Mouse (Mus musculus): ENCODE data around the gene Zbtb14.

Gene Zbtb14

GRCm38 (mm10) chr17:69382511-69383100 lies at the start of gene Zbtb14:
Zbtb14 (plus strand) TSS chr17:69383050.
- in situ Hi-C loops (cut with MboI; ENCODE audit: unreplicated experiment in 2 of 2), result loop anchor here (5.0 kb wide), 1 partner anchor 35 kb away; no protein-coding TSS in a partner anchor

- in situ Hi-C loops (cut with MboI; ENCODE audit: unreplicated experiment in 2 of 2), result no loop called here
Observed at GRCm38 (mm10) chr17:69346056-69346455, 36.8 kb upstream of the Zbtb14 start.

DNA sequence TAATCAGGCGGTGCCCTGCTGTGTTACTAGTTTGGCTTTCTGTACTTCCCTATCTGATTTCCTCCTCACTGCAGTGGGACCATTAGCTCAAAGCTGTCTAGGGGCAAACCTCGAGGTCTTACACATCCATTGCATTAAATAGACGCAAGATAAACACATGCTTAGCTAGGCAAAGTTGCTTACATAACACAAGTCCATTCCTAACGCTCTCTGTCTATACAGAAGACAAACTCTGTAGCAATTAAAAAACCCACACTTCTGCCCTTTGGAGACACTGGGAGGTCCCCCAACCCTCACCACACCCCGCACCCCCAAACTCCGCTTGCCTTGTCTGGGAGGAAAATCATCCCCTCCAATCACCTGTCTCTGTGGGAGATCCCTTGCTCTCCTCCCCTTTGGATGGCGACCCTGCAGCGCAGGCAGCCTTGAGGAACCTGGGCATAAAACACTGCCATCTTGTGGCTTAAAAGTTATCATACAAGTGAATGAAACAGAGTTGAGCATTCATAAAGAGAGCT lies 33.8 kb upstream of the Zbtb14 start:
- in situ Hi-C loops (cut with MboI; ENCODE audit: unreplicated experiment in 2 of 2), result no loop called here

- in situ Hi-C loops (cut with MboI; ENCODE audit: unreplicated experiment in 2 of 2), result no loop called here
Observed at GRCm38 (mm10) chr17:69365049-69365448, 17.8 kb upstream of the Zbtb14 start.

- in situ Hi-C loops (cut with MboI; ENCODE audit: unreplicated experiment in 2 of 2), result loop anchor here (5.0 kb wide), 1 partner anchor 36 kb away; no protein-coding TSS in a partner anchor
Observed at GRCm38 (mm10) chr17:69380838-69381237, 2.0 kb upstream of the Zbtb14 start.

DNA sequence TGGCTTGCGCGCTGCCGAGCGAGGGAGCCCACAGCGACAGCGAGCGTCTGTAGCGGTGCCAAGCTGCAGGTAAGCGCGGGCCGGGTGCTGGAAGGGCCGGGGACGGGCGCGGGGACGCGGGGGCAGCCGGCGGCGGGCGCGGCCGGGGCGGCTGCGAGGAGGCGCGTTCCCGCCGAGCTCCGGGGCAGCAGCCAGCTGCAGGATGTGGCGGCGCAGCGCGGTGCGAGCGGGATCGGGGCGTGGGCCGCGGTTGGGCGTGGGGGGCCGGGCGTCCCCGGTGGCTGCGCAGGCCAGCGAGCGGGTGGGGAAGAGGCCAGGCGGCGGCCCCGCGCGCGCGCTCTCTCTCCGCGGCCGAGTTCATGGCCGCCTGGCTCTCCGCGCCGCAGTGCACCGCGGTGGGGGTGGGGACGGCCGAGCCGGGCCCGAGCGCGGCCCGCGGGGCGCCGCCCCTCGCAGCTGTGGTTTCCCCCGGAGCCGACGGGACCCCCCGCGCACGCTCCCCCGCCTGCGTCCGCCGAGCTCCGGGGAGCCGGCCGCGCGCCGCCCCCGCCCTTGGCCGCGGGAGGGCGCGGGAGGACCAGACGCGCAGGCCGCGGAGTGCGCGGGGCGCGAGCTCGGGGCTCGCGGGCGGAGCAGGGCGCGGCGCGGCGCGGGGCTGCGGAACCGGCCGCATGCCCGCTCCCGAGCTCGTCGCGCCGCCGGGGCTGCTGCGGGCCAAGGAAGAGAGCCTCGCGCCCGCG lies 521 bp downstream of the Zbtb14 start:
- in situ Hi-C loops (cut with MboI; ENCODE audit: unreplicated experiment in 2 of 2), result loop anchor here (5.0 kb wide), 1 partner anchor 34 kb away; no protein-coding TSS in a partner anchor

DNA sequence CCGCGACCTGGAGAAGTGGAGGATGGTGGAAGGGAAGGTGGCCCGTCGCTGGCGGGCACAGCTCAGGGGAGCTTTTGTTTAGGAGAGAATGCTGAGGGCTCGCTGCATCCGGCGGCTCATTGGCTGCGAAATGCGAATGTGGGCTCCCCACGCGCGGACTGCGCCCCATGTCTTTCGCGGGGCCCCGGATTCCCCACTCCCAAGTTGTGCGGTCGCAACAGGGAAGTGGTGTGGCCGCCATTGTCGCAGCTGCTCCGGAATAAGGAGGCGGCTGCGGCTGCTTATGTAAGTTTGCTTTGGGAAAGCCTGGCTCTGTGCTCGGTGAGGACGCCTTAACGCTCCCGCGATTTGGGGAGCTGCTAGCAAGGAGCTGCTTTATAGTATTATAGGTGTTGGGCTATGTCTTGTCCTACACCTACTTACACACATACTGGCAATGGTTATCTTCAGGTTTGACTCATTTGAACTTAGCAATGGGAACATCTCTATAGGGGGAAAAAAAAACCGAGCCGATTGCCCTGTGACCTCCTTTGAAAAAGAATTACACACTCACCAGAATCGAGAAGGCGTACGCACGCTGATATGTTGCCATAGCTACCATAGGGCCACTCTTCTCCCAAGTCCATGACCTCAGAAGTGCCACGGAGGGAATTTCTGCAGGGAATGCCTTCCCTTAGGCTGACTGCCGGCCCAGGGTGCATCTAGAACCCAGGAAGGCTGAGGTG lies 1.3 kb downstream of the Zbtb14 start:
- in situ Hi-C loops (cut with MboI; ENCODE audit: unreplicated experiment in 2 of 2), result loop anchor here (5.0 kb wide), 1 partner anchor 33 kb away; no protein-coding TSS in a partner anchor

- in situ Hi-C loops (cut with MboI; ENCODE audit: unreplicated experiment in 2 of 2), result no loop called here
Observed at GRCm38 (mm10) chr17:69396147-69397033, 13.5 kb downstream of the Zbtb14 start.

DNA sequence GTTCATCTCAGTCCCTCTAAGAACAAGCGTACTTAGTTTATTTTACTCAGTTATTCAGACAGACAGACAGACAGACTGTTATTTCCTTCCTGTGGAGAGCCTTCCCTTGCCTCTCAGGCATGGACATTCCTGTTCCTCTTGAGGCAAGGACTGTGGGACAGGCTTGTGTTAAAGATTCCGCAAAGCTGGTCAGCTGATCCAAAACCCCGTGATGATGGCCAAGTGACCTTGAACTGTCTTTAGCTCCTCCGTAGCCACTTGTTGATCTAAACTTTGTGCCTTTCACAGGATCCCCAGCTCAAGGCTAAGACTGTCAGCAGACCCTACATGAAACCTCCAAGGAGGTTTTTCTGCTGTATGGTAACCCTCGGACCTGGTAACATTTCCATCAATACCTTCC lies 14.3 kb downstream of the Zbtb14 start:
- in situ Hi-C loops (cut with MboI; ENCODE audit: unreplicated experiment in 2 of 2), result no loop called here

DNA sequence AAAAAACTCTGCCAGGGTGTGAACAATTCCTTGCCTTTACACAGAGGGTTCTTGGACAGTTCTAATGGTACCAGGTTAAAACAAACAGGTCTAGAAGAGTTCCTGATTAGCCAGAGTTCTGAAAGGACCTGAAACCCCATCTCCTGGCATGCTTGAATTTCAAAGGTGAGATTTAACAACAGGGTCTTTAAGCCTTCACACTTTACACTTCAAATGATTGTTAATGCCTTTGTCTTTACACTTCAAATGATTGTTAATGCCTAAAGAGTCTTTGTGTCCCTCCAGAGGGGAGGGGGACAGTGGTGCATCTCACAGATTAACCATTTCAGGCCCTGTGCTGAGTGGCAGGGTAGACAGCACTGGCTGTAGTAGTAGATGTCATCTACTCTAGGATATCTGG lies 15.2 kb downstream of the Zbtb14 start:
- in situ Hi-C loops (cut with MboI; ENCODE audit: unreplicated experiment in 2 of 2), result no loop called here

GRCm38 (mm10) chr17:69401146-69401545 lies 18.3 kb downstream of the Zbtb14 start:
- in situ Hi-C loops (cut with MboI; ENCODE audit: unreplicated experiment in 2 of 2), result loop anchor here in 1 of 2 experiments (25.0 kb wide), 3 partner anchors 1286 to 1786 kb away; partner anchors contain the start of gene Lpin2

GRCm38 (mm10) chr17:69416163-69416562 lies 33.3 kb downstream of the Zbtb14 start:
- in situ Hi-C loops (cut with MboI; ENCODE audit: unreplicated experiment in 2 of 2), result loop anchor here (5.0 to 25.0 kb wide), 4 partner anchors 34 to 1771 kb away; partner anchors contain the start of genes Zbtb14 (in 2 of the 2) and Lpin2 (in 1 of the 2)

GRCm38 (mm10) chr17:69416920-69417661 lies 34.2 kb downstream of the Zbtb14 start:
- in situ Hi-C loops (cut with MboI; ENCODE audit: unreplicated experiment in 2 of 2), result loop anchor here (5.0 to 25.0 kb wide), 4 partner anchors 35 to 1770 kb away; partner anchors contain the start of genes Zbtb14 (in 2 of the 2) and Lpin2 (in 1 of the 2)

- in situ Hi-C loops (cut with MboI; ENCODE audit: unreplicated experiment in 2 of 2), result loop anchor here (5.0 to 25.0 kb wide), 4 partner anchors 36 to 1769 kb away; partner anchors contain the start of genes Zbtb14 (in 2 of the 2) and Lpin2 (in 1 of the 2)
Observed at GRCm38 (mm10) chr17:69417724-69418373, 35.0 kb downstream of the Zbtb14 start.

GRCm38 (mm10) chr17:69421592-69421991 lies 38.7 kb downstream of the Zbtb14 start:
- in situ Hi-C loops (cut with MboI; ENCODE audit: unreplicated experiment in 2 of 2), result loop anchor here in 1 of 2 experiments (25.0 kb wide), 3 partner anchors 1266 to 1766 kb away; partner anchors contain the start of gene Lpin2

- in situ Hi-C loops (cut with MboI; ENCODE audit: unreplicated experiment in 2 of 2), result no loop called here
Observed at GRCm38 (mm10) chr17:69437836-69438235, 55.0 kb downstream of the Zbtb14 start.

DNA sequence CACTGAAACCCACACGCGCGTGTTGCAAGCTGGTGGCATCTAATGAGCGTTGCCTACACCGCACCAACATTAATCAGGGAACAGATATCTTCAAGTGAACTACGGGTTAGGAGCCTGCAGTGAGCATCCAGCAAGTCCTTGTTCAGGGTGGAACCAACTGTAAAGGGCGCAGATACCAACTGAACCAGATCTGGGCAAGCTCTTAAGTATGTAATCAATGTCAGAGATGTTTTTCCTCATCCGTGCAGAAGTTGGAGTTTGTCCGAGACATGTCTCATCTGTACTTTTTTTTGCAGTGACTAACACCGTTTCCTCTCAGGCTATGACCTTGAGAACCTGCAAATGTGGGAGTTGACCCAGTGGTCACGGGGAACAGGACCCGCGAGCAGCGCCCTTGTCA lies 55.6 kb downstream of the Zbtb14 start:
- in situ Hi-C loops (cut with MboI; ENCODE audit: unreplicated experiment in 2 of 2), result no loop called here

GRCm38 (mm10) chr17:69438990-69439491 lies 56.2 kb downstream of the Zbtb14 start, which contains the start of gene Akain1:
Akain1 (plus strand) TSS chr17:69439326.
- in situ Hi-C loops (cut with MboI; ENCODE audit: unreplicated experiment in 2 of 2), result no loop called here
